Mouse (Mus musculus): Measurements from ENCODE around the gene Pttg1ip.

DNA sequence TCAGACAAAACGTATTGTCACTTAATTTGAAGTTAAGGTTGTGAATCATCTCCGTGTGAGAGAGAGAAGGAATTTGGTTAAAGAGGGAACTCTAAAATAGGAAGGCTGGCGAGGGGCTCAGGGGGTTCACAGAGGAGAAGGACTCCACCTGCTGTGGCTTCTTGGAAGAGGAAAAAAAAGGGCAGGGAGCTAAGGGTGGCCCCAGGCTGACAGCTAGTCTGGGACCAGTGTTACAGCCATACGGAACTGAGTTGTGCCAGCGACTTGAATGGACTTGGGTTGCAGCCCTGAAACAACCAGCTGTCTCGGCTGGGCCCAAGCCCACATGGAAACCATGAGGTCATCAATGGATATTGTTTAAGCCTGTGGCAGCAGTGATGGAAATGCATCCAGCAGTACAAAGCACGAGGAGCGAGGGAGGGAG is 41.6 kb downstream of the Pttg1ip start:
- TF ChIP-seq POLR2A (IDR thresholded peaks at IDR 0.05; ENCODE audit: borderline replicate concordance, extremely low read depth, insufficient read depth, insufficient read length, poor library complexity, severe bottlenecking) (no peak), CTCF (IDR thresholded peaks at IDR 0.05; ENCODE audit: borderline replicate concordance, extremely low read depth, insufficient read depth, insufficient read length) (no peak)
